Mouse (Mus musculus) midbrain, embryonic 12.5 days (tissue): ENCODE results near the gene Rap1gap2. TPM values are rescaled to one million over a fixed set of nuclear protein-coding genes. Genes with fewer than 3 reads are reported as not detected.

Experiments
- ATAC-seq: fragments of 200-750 bp; cut with Nextera tagmentation; 2 replicates; pipeline ENCODE4 v1.8.0; 2017; ENCODE audit warnings: low read depth, moderate TSS enrichment, moderate library complexity; ENCODE audit not compliant: low FRiP score
- H3K27ac ChIP-seq: fragments of 300-500 bp; sonication (generic); replicated peaks from 2 replicates; pipeline ENCODE4 v1.5.1; 2016; ENCODE audit warnings: mild to moderate bottlenecking
- H3K27me3 ChIP-seq: fragments of 300-500 bp; sonication (generic); 2 replicates; pipeline ENCODE4 v1.6.1; 2016; ENCODE audit warnings: mild to moderate bottlenecking
- H3K36me3 ChIP-seq: fragments of 300-500 bp; sonication (generic); 2 replicates; pipeline ENCODE4 v1.6.1; 2016
- H3K4me1 ChIP-seq: fragments of 300-500 bp; sonication (generic); 2 replicates; pipeline ENCODE4 v1.6.1; 2016
- H3K4me2 ChIP-seq: fragments of 300-500 bp; sonication (generic); replicated peaks from 2 replicates; pipeline ENCODE4 v1.6.1; 2016; ENCODE audit warnings: mild to moderate bottlenecking, moderate library complexity
- H3K4me3 ChIP-seq: fragments of 300-500 bp; sonication (generic); 2 replicates; pipeline ENCODE4 v1.5.1; 2016; ENCODE audit warnings: mild to moderate bottlenecking
- H3K9ac ChIP-seq: fragments of 300-500 bp; sonication (generic); replicated peaks from 2 replicates; pipeline ENCODE4 v1.6.1; 2016; ENCODE audit warnings: mild to moderate bottlenecking, moderate library complexity
- H3K9me3 ChIP-seq: fragments of 300-500 bp; sonication (generic); 2 replicates; pipeline ENCODE4 v1.6.1; 2016; ENCODE audit warnings: mild to moderate bottlenecking
- WGBS: fragments of 180-500 bp; shearing (Covaris S2); methylation state at CpG from one replicate; pipeline ENCODE4 v1.1.7; 2016; 5-methylcytosine and 5-hydroxymethylcytosine counted together
- polyA plus RNA-seq: library from polyadenylated mRNA; unstranded; fragments of >200 nt; fragmentation: Nextera tagmentation; extraction: Ambion mirVana; gene quantifications from 2 replicates; pipeline ENCODE4 v1.2.1, GENCODE M21; 2016

The Rap1gap2 gene
- polyA plus RNA-seq, 1 experiment from 2014 or later, result 6.1 TPM

- Histone ChIP-seq H3K4me3 (no peak overlapping the region), H3K4me2 (no peak overlapping the region), H3K27me3 (no peaks in the 10 kb centered on the region), H3K4me1 (peaks cover 21% of the 10 kb centered on the region), H3K9me3 (no peaks in the 10 kb centered on the region), H3K27ac (peak overlapping the region; percentile 31; the same call in 1 of the 2 replicates), H3K36me3 (no peaks in the 10 kb centered on the region), H3K9ac (no peak overlapping the region)
- WGBS, result 82% methylated on average over 4 of the region's 4 CpGs
- no peak for ATAC-seq
Observed at GRCm38 (mm10) chr11:74409757-74410174, 200.9 kb downstream of the Rap1gap2 start.

- H3K4me3 ChIP-seq, result no peak overlapping the region
- H3K27ac ChIP-seq, result peak overlapping the region; percentile 31; the same call in 1 of the 2 replicates
- 70% methylated on average over 5 of the region's 5 CpGs for WGBS
- no peak overlapping the region for H3K9ac ChIP-seq
- H3K36me3 ChIP-seq, result no peaks in the 10 kb centered on the region
- ATAC-seq, result no peak
- peaks cover 21% of the 10 kb centered on the region for H3K4me1 ChIP-seq
- H3K4me2 ChIP-seq, result no peak overlapping the region
- no peaks in the 10 kb centered on the region for H3K27me3 ChIP-seq
- no peaks in the 10 kb centered on the region for H3K9me3 ChIP-seq
Observed at GRCm38 (mm10) chr11:74409447-74409754, 201.3 kb downstream of the Rap1gap2 start.

DNA sequence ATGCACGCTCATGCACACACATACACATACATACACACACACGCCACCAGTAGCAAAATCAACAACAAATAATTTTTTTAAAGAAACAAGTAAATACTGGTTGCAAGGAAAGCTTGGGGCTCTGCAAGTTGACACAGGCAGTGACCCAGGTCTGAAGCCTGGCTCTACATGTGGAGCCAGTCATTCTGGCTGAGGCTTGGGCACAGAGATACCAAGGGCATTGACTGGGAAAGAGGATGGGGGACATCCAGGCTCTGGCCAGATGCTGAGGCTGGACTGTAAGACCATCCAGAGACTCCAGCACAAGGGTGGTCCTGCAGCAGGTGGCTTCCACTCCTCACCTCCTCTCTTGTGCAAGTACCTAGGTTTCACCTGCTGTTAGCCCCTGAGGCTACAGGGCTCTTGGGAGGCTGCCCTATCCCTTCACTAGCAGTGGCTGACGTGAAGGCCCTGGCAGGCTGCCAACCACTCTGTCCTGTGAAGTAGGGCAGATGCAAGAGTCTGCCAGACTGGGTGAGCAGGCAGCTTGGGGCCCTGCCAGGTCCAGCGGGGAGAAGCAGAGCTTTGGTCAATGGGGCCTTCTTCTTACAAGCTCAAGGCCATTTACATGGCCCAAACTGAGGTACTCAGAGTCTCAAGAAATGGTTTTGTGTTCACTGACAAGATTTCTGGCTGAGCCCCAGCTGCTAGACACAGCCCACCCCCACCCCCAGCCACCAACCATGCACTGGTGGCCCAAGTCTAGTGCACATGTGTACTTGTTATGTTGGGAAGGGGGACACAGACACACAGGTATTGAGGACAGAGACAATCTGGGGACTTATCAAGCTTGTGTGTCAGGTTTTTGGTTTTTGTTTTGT, 201.9 kb downstream of the Rap1gap2 start:
- H3K27ac ChIP-seq, result peak overlapping the region; percentile 31
- H3K4me3 ChIP-seq, result no peak overlapping the region
- peaks cover 21% of the 10 kb centered on the region for H3K4me1 ChIP-seq
- H3K27me3 ChIP-seq, result no peaks in the 10 kb centered on the region
- H3K9me3 ChIP-seq, result no peaks in the 10 kb centered on the region
- no peaks in the 10 kb centered on the region for H3K36me3 ChIP-seq
- H3K9ac ChIP-seq, result no peak overlapping the region
- ATAC-seq, result peak; percentile 71
- no peak overlapping the region for H3K4me2 ChIP-seq
- WGBS, result 68% methylated on average over 4 of the region's 4 CpGs

- Histone ChIP-seq H3K4me3 (no peak overlapping the region), H3K4me1 (peaks cover 16% of the 10 kb centered on the region), H3K4me2 (no peak overlapping the region), H3K9ac (no peak overlapping the region), H3K36me3 (no peaks in the 10 kb centered on the region), H3K27me3 (no peaks in the 10 kb centered on the region), H3K27ac (no peak overlapping the region), H3K9me3 (no peaks in the 10 kb centered on the region)
- WGBS, result 78% methylated on average over 7 of the region's 7 CpGs
- ATAC-seq, result no peak
Observed at GRCm38 (mm10) chr11:74405201-74405600, 205.5 kb downstream of the Rap1gap2 start.

GRCm38 (mm10) chr11:74404216-74404615, 206.5 kb downstream of the Rap1gap2 start:
- 85% methylated on average over 2 of the region's 2 CpGs for WGBS
- H3K36me3 ChIP-seq, result no peaks in the 10 kb centered on the region
- H3K4me1 ChIP-seq, result peaks cover 10% of the 10 kb centered on the region
- H3K9ac ChIP-seq, result no peak overlapping the region
- no peak overlapping the region for H3K4me2 ChIP-seq
- H3K9me3 ChIP-seq, result no peaks in the 10 kb centered on the region
- no peak overlapping the region for H3K27ac ChIP-seq
- no peak overlapping the region for H3K4me3 ChIP-seq
- H3K27me3 ChIP-seq, result no peaks in the 10 kb centered on the region
- ATAC-seq, result no peak

GRCm38 (mm10) chr11:74402126-74402525, 208.6 kb downstream of the Rap1gap2 start:
- WGBS, result 51% methylated on average over 2 of the region's 2 CpGs
- H3K36me3 ChIP-seq, result no peaks in the 10 kb centered on the region
- 0 out of 2 replicates have a peak, but pooled peaks cover 3% of the 10 kb centered on the region for H3K4me1 ChIP-seq
- no peaks in the 10 kb centered on the region for H3K27me3 ChIP-seq
- no peak overlapping the region for H3K4me3 ChIP-seq
- ATAC-seq, result no peak; the same call in 1 of the 2 replicates
- no peak overlapping the region for H3K4me2 ChIP-seq
- H3K27ac ChIP-seq, result no peak overlapping the region
- no peaks in the 10 kb centered on the region for H3K9me3 ChIP-seq
- no peak overlapping the region for H3K9ac ChIP-seq

- Histone ChIP-seq H3K36me3 (no peaks in the 10 kb centered on the region), H3K4me1 (peaks cover 11% of the 10 kb centered on the region), H3K9me3 (no peaks in the 10 kb centered on the region), H3K4me3 (no peak overlapping the region), H3K27me3 (no peaks in the 10 kb centered on the region), H3K27ac (no peak overlapping the region), H3K9ac (no peak overlapping the region), H3K4me2 (no peak overlapping the region)
- WGBS, result 84% methylated on average over 18 of the region's 18 CpGs
- no peak for ATAC-seq
Observed at GRCm38 (mm10) chr11:74395583-74395982, 215.1 kb downstream of the Rap1gap2 start.

GRCm38 (mm10) chr11:74393489-74393888, 217.2 kb downstream of the Rap1gap2 start:
- Histone ChIP-seq H3K9ac (no peak overlapping the region), H3K27ac (no peak overlapping the region), H3K4me3 (no peak overlapping the region), H3K4me1 (peaks cover 8% of the 10 kb centered on the region), H3K9me3 (no peaks in the 10 kb centered on the region), H3K27me3 (no peaks in the 10 kb centered on the region), H3K4me2 (no peak overlapping the region), H3K36me3 (no peaks in the 10 kb centered on the region)
- 53% methylated on average over 5 of the region's 5 CpGs for WGBS
- peak; percentile 71 for ATAC-seq

DNA sequence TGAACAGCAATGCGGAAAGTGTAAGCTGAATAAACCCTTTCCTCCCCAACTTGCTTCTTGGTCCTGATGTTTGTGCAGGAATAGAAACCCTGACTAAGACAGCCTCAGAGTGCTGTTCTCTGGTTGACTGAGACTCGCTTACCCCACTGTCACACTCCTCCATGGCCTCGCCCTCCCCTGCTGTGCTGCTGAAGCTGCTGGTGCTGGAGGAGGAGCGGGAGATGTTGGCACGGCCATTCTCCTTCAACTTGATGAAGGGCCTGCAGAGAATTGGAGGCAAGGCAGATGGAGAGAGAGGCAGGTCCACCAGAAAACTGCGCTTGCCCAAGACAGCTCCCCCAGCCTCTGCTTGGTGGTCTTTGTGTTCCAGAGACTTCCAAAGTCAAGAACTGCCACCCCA, 217.8 kb downstream of the Rap1gap2 start:
- no peaks in the 10 kb centered on the region for H3K27me3 ChIP-seq
- no peak overlapping the region for H3K27ac ChIP-seq
- H3K36me3 ChIP-seq, result no peaks in the 10 kb centered on the region
- ATAC-seq, result no peak
- no peak overlapping the region for H3K9ac ChIP-seq
- 73% methylated on average over 6 of the region's 6 CpGs for WGBS
- H3K4me1 ChIP-seq, result peaks cover 8% of the 10 kb centered on the region
- no peaks in the 10 kb centered on the region for H3K9me3 ChIP-seq
- no peak overlapping the region for H3K4me2 ChIP-seq
- H3K4me3 ChIP-seq, result no peak overlapping the region

- no peak for ATAC-seq
- Histone ChIP-seq H3K4me1 (peaks cover 8% of the 10 kb centered on the region), H3K4me2 (no peak overlapping the region), H3K9ac (no peak overlapping the region), H3K4me3 (no peak overlapping the region), H3K27ac (no peak overlapping the region), H3K27me3 (no peaks in the 10 kb centered on the region), H3K9me3 (no peaks in the 10 kb centered on the region), H3K36me3 (no peaks in the 10 kb centered on the region)
- WGBS, result 90% methylated on average over 11 of the region's 11 CpGs
Observed at GRCm38 (mm10) chr11:74391899-74392298, 218.8 kb downstream of the Rap1gap2 start.

GRCm38 (mm10) chr11:74387203-74387602, 223.5 kb downstream of the Rap1gap2 start:
- no peak overlapping the region for H3K9ac ChIP-seq
- no peaks in the 10 kb centered on the region for H3K36me3 ChIP-seq
- H3K4me1 ChIP-seq, result no peaks in the 10 kb centered on the region
- H3K4me2 ChIP-seq, result no peak overlapping the region
- H3K9me3 ChIP-seq, result no peaks in the 10 kb centered on the region
- no peaks in the 10 kb centered on the region for H3K27me3 ChIP-seq
- 87% methylated on average over 5 of the region's 5 CpGs for WGBS
- no peak overlapping the region for H3K4me3 ChIP-seq
- no peak for ATAC-seq
- H3K27ac ChIP-seq, result no peak overlapping the region

- no peak overlapping the region for H3K4me3 ChIP-seq
- H3K36me3 ChIP-seq, result no peaks in the 10 kb centered on the region
- no peak overlapping the region for H3K4me2 ChIP-seq
- no peaks in the 10 kb centered on the region for H3K27me3 ChIP-seq
- no peaks in the 10 kb centered on the region for H3K9me3 ChIP-seq
- H3K9ac ChIP-seq, result no peak overlapping the region
- H3K27ac ChIP-seq, result no peak overlapping the region
- no peaks in the 10 kb centered on the region for H3K4me1 ChIP-seq
- 82% methylated on average over 9 of the region's 9 CpGs for WGBS
- no peak for ATAC-seq
Observed at GRCm38 (mm10) chr11:74385674-74386073, 225.0 kb downstream of the Rap1gap2 start.
